Comparison of ENCODE assay signal across 8 mouse cellular contexts in the genomic region with DNA sequence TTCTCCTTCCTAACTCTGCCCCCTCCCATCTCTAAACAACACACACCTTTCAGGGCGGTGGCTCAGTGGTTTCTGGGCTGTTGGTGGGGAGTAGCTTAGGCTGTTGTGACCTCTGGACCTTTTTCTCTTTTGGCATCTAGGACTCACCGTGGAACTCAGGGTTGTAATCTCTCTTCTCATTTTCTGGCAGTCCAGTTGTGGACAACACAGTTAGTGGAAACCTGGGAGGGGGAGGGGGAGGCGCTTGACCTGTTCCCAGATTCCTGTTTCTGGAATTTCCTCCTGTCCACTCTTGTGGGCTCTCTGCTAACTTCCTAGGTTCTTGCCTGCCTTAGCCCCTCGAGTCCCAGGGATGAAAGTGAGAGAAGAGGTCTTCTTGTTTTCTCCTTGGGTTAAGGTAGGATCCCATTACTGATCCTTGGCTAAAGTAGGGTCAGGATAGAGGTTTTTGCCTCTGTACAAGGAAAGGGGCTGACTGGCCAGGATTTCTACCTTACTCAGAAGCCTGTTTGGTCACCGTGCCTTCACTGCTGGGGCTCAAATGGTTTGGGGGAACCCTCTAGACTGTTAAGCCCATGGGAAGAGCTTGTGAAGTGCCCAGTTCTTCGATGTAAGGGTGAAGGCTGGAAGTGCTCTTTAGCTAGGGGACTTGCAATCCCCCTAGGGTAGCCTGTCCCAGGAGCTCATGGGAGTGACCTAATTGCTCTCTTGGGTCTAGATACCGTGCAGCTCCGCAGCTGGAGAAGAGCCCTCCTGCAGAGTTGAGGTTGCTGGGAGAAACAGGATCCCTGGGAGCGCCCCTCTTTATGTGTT. TPM values are rescaled to one million over a fixed set of nuclear protein-coding genes. Genes with fewer than 3 reads are reported as not detected.
DNase-seq lines count a peak whose midpoint lies in the region; ATAC-seq and TF ChIP-seq lines count a peak whose summit lies in the region.

No protein-coding gene starts in this region.

- H3K4me3 ChIP-seq in liver, adult 2 months (ENCODE audit: insufficient read depth, low read depth, low read length), result peak overlapping the region; percentile 77
- peak overlapping the region; percentile 73 for H3K4me3 ChIP-seq in heart, embryonic 15.5 days
- peak overlapping the region; percentile 61 for H3K4me3 ChIP-seq in limb, embryonic 14.5 days (replicated peaks; ENCODE audit: low read length)
- H3K4me3 ChIP-seq in olfactory bulb, adult 2 months (ENCODE audit: insufficient read depth, low read depth, low read length), result peak overlapping the region; percentile 76

- H3K27me3 ChIP-seq in liver, adult 2 months (ENCODE audit: control insufficient read depth, insufficient read depth, low read length), result no peaks in the 10 kb centered on the region
- peaks cover 5% of the 10 kb centered on the region for H3K27me3 ChIP-seq in heart, embryonic 15.5 days
- no peaks in the 10 kb centered on the region; the same call in 1 of the 2 replicates for H3K27me3 ChIP-seq in limb, embryonic 14.5 days (ENCODE audit: control insufficient read depth, insufficient read depth, low read length)

- no peaks in the 10 kb centered on the region for H3K36me3 ChIP-seq in liver, adult 2 months (ENCODE audit: control insufficient read depth, insufficient read depth, low read length)
- no peaks in the 10 kb centered on the region for H3K36me3 ChIP-seq in heart, embryonic 15.5 days
- H3K36me3 ChIP-seq in limb, embryonic 14.5 days (ENCODE audit: control insufficient read depth, insufficient read depth, low read length), result no peaks in the 10 kb centered on the region

- peak overlapping the region; percentile 69 for H3K27ac ChIP-seq in liver, adult 2 months (replicated peaks; ENCODE audit: insufficient read depth, low read depth, low read length)
- H3K27ac ChIP-seq in heart, embryonic 15.5 days, result peak overlapping the region; percentile 85
- no peak overlapping the region for H3K27ac ChIP-seq in limb, embryonic 14.5 days (replicated peaks; ENCODE audit: low read depth, low read length)
- H3K27ac ChIP-seq in olfactory bulb, adult 2 months (ENCODE audit: insufficient read depth, low read depth, low read length), result no peak overlapping the region; the same call in 1 of the 2 replicates

- peaks cover 26% of the 10 kb centered on the region; the same call in 1 of the 2 replicates for H3K79me2 ChIP-seq in liver, adult 2 months (ENCODE audit: control insufficient read depth, insufficient read depth, low read length)

- ATAC-seq in heart, embryonic 15.5 days (replicated peaks; ENCODE audit: insufficient number of reproducible peaks, insufficient read depth, low FRiP score, low read depth), result no peak
- ATAC-seq in limb, embryonic 14.5 days (ENCODE audit: low FRiP score, low read depth), result no peak

- H3K9ac ChIP-seq in liver, adult 2 months (ENCODE audit: low read depth, low read length), result peak overlapping the region; percentile 83
- H3K9ac ChIP-seq in heart, embryonic 15.5 days, result peak overlapping the region; percentile 81
- peak overlapping the region; percentile 79 for H3K9ac ChIP-seq in limb, embryonic 14.5 days (ENCODE audit: low read depth, low read length, severe bottlenecking)

- DNase-seq in liver, adult 2 months (ENCODE audit: extremely low read depth, low read depth, low spot score), result peak; percentile 88
- no peak for DNase-seq in liver
- DNase-seq in limb, embryonic 14.5 days (ENCODE audit: low spot score), result no peak
- no peak for DNase-seq in thymus, adult 18-20 months
- no peak for DNase-seq in layer of hippocampus, adult 9-11 months
- no peak for DNase-seq in thymus, postnatal 0 days (ENCODE audit: low spot score)

- H3K4me1 ChIP-seq in liver, adult 2 months (ENCODE audit: control insufficient read depth, insufficient read depth, low read length), result peaks cover 25% of the 10 kb centered on the region
- peaks cover 40% of the 10 kb centered on the region for H3K4me1 ChIP-seq in heart, embryonic 15.5 days (replicated peaks)
- H3K4me1 ChIP-seq in limb, embryonic 14.5 days (ENCODE audit: control insufficient read depth, insufficient read depth, low read length), result peaks cover 21% of the 10 kb centered on the region
- peaks cover 41% of the 10 kb centered on the region for H3K4me1 ChIP-seq in olfactory bulb, adult 2 months (ENCODE audit: control insufficient read depth, insufficient read depth, low read length)

- no peak for TF ChIP-seq CTCF in liver, adult 2 months (IDR thresholded peaks at IDR 0.05; ENCODE audit: low read depth, low read length)
- TF ChIP-seq CTCF in olfactory bulb, adult 2 months (IDR thresholded peaks at IDR 0.05; ENCODE audit: insufficient read depth, low read depth, low read length), result no peak

- 12% methylated on average over 9 of the region's 9 CpGs for WGBS in liver, adult 2 months
- WGBS in heart, embryonic 15.5 days, result 19% methylated on average over 9 of the region's 9 CpGs
- WGBS in limb, embryonic 14.5 days, result 18% methylated on average over 9 of the region's 9 CpGs
- WGBS in olfactory bulb, adult 2 months, result 36% methylated on average over 9 of the region's 9 CpGs

- H3K9me3 ChIP-seq in heart, embryonic 15.5 days (replicated peaks), result no peaks in the 10 kb centered on the region
- H3K9me3 ChIP-seq in limb, embryonic 14.5 days (ENCODE audit: control insufficient read depth, low read length), result no peaks in the 10 kb centered on the region

- no peak for TF ChIP-seq POLR2A in liver, adult 2 months (IDR thresholded peaks at IDR 0.05; ENCODE audit: extremely low read depth, insufficient read depth, low read length)
- no peak for TF ChIP-seq POLR2A in limb, embryonic 14.5 days (IDR thresholded peaks at IDR 0.05; ENCODE audit: borderline replicate concordance, extremely low read depth, insufficient read depth, insufficient read length)
- TF ChIP-seq POLR2A in olfactory bulb, adult 2 months (IDR thresholded peaks at IDR 0.05; ENCODE audit: insufficient read depth, low read depth, low read length), result no peak

- peak overlapping the region; percentile 76 for H3K4me2 ChIP-seq in heart, embryonic 15.5 days
- peak overlapping the region; percentile 60 for H3K4me2 ChIP-seq in limb, embryonic 14.5 days (replicated peaks; ENCODE audit: low read depth, low read length, severe bottlenecking)

RNA-seq across cellular contexts. Expression of gene Efnb1, which starts 2.2 kb away (rescaled TPM):
- total RNA-seq in liver, adult 2 months (2014; rRNA removed), result 4.9 and 5.4 TPM in 2 replicates
- 12.4 TPM in 2 replicates for polyA plus RNA-seq in liver, adult 2 months (2012; rRNA removed)
- 20.0 and 28.0 TPM in 2 replicates for polyA plus RNA-seq in heart, embryonic 15.5 days (2015; fragmentation: Nextera tagmentation; extraction: Ambion mirVana)
- polyA plus RNA-seq in limb, embryonic 14.5 days (2012; rRNA removed), result 57.5 and 66.6 TPM in 2 replicates
- 36.9 and 42.8 TPM in 2 replicates for polyA plus RNA-seq in limb, embryonic 14.5 days (2014; fragmentation: Nextera tagmentation; extraction: Ambion mirVana)
- not detected in 2 replicates for polyA plus RNA-seq in olfactory bulb, adult 2 months (2012; ENCODE audit: insufficient read depth, insufficient read length, low replicate concordance, missing spikeins)
- polyA plus RNA-seq in thymus, postnatal 0 days (2015; fragmentation: Nextera tagmentation; extraction: Ambion mirVana), result 4.8 and 5.0 TPM in 2 replicates

Comparison
In these comparisons a context has a peak if more than half of its experiments do, and no peak if none do; other contexts are left out.
1. H3K27ac ChIP-seq: peak in liver, adult 2 months (single experiment) and heart, embryonic 15.5 days (single experiment); none in limb, embryonic 14.5 days (single experiment) and olfactory bulb, adult 2 months (single experiment).
2. Peak in every context shown above with its lines, with median percentiles within 50 percentile points of each other: H3K4me3 ChIP-seq and H3K9ac ChIP-seq.